Mouse (Mus musculus) C2C12 (cell line): ENCODE results near the gene Emg1. TPM values are rescaled to one million over a fixed set of nuclear protein-coding genes. Genes with fewer than 3 reads are reported as not detected.

Experiments used
- H3K27me3 ChIP-seq: one replicate; pipeline ENCODE4 v1.6.1; 2011; ENCODE audit not compliant: control insufficient read depth, insufficient read depth, insufficient read length
- H3K36me3 ChIP-seq: one replicate; pipeline ENCODE4 v1.6.1; 2011; ENCODE audit not compliant: control insufficient read depth, insufficient read depth
- H3K4me3 ChIP-seq: one replicate; pipeline ENCODE4 v1.5.1; 2011; ENCODE audit warnings: mild to moderate bottlenecking, control low read depth; ENCODE audit not compliant: poor library complexity, insufficient read depth, severe bottlenecking
- H3K79me2 ChIP-seq: one replicate; pipeline ENCODE4 v1.6.1; 2011; ENCODE audit not compliant: control insufficient read depth, insufficient read depth
- H3K79me3 ChIP-seq: one replicate; pipeline ENCODE4 v1.6.1; 2011; ENCODE audit warnings: low read depth, control low read depth
- H3ac ChIP-seq: one replicate; pipeline ENCODE3; 2011; ENCODE audit warnings: low read depth; ENCODE audit not compliant: control insufficient read depth, insufficient read length
- CEBPB ChIP-seq: IDR thresholded peaks from one replicate; pipeline ENCODE4 v1.6.1; 2011; ENCODE audit warnings: low read depth, mild to moderate bottlenecking, control low read depth, moderate library complexity
- CTCF ChIP-seq: IDR thresholded peaks from one replicate; pipeline ENCODE4 v1.5.1; 2011; ENCODE audit not compliant: control insufficient read depth, insufficient read depth, insufficient read length
- FOSL1 ChIP-seq: IDR thresholded peaks from one replicate; pipeline ENCODE4 v1.8.0; 2011; ENCODE audit warnings: mild to moderate bottlenecking, low read length; ENCODE audit not compliant: poor library complexity, insufficient read depth, severe bottlenecking
- MAX ChIP-seq: IDR thresholded peaks from one replicate; pipeline ENCODE4 v1.6.1; 2011; ENCODE audit warnings: mild to moderate bottlenecking, control low read depth
- MYOD1 ChIP-seq: IDR thresholded peaks from one replicate; pipeline ENCODE4 v1.6.1; 2011; ENCODE audit warnings: low read depth; ENCODE audit not compliant: control insufficient read depth, insufficient read length
- MYOG ChIP-seq: IDR thresholded peaks from one replicate; pipeline ENCODE4 v1.6.1; 2011; ENCODE audit not compliant: control insufficient read depth, insufficient read length; ENCODE audit errors: extremely low read depth
- USF1 ChIP-seq: IDR thresholded peaks from one replicate; pipeline ENCODE4 v1.6.1; 2011; ENCODE audit warnings: low read depth, mild to moderate bottlenecking, control low read depth, moderate library complexity
- polyA plus RNA-seq: library from polyadenylated mRNA; unstranded; fragments of >200 nt; fragmentation: generic; extraction: Trizol; gene quantifications from one replicate; pipeline ENCODE4 v1.2.1, GENCODE M21; 2012; ENCODE audit warnings: missing spikeins

Emg1 gene
- polyA plus RNA-seq, 1 experiment = 208 TPM

GRCm38 (mm10) chr6:124678769-124679168 lies 33.2 kb downstream of the Emg1 start:
- no peaks in the 10 kb centered on the region for H3K79me2 ChIP-seq
- no peak overlapping the region for H3ac ChIP-seq
- no peaks in the 10 kb centered on the region for H3K27me3 ChIP-seq
- TF ChIP-seq MAX (no peak), MYOG (no peak), CTCF (no peak), MYOD1 (no peak)
- no peaks in the 10 kb centered on the region for H3K79me3 ChIP-seq
- H3K4me3 ChIP-seq = no peak overlapping the region
- no peaks in the 10 kb centered on the region for H3K36me3 ChIP-seq

GRCm38 (mm10) chr6:124676171-124676570 lies 35.8 kb downstream of the Emg1 start:
- H3K79me2 ChIP-seq = no peaks in the 10 kb centered on the region
- H3K4me3 ChIP-seq = no peak overlapping the region
- H3K79me3 ChIP-seq = no peaks in the 10 kb centered on the region
- TF ChIP-seq CTCF = no peak
- no peak for TF ChIP-seq MAX
- no peak for TF ChIP-seq MYOG
- TF ChIP-seq FOSL1 = no peak
- TF ChIP-seq CEBPB = no peak
- no peak for TF ChIP-seq MYOD1
- no peak for TF ChIP-seq USF1
- H3K36me3 ChIP-seq = no peaks in the 10 kb centered on the region
- H3ac ChIP-seq = no peak overlapping the region
- H3K27me3 ChIP-seq = no peaks in the 10 kb centered on the region

GRCm38 (mm10) chr6:124674591-124674990 lies 37.4 kb downstream of the Emg1 start:
- H3K36me3 ChIP-seq = no peaks in the 10 kb centered on the region
- no peak overlapping the region for H3ac ChIP-seq
- no peaks in the 10 kb centered on the region for H3K79me2 ChIP-seq
- H3K4me3 ChIP-seq = no peak overlapping the region
- H3K79me3 ChIP-seq = no peaks in the 10 kb centered on the region
- TF ChIP-seq FOSL1 = no peak
- no peak for TF ChIP-seq MYOG
- no peak for TF ChIP-seq CTCF
- no peak for TF ChIP-seq MAX
- TF ChIP-seq MYOD1 = no peak
- no peak for TF ChIP-seq CEBPB
- TF ChIP-seq USF1 = no peak
- no peaks in the 10 kb centered on the region for H3K27me3 ChIP-seq

- Histone ChIP-seq H3K79me2 (no peaks in the 10 kb centered on the region), H3ac (no peak overlapping the region), H3K79me3 (no peaks in the 10 kb centered on the region), H3K36me3 (no peaks in the 10 kb centered on the region), H3K27me3 (no peaks in the 10 kb centered on the region), H3K4me3 (no peak overlapping the region)
- TF ChIP-seq CTCF (no peak), USF1 (no peak), CEBPB (no peak), MYOD1 (no peak), MAX (no peak), MYOG (no peak), FOSL1 (no peak)
These were observed 38.4 kb downstream of the Emg1 start for GRCm38 (mm10) chr6:124673619-124674018.

GRCm38 (mm10) chr6:124672100-124672499 lies 39.9 kb downstream of the Emg1 start:
- TF ChIP-seq FOSL1 (no peak), CEBPB (no peak), CTCF (no peak), MAX (no peak), USF1 (no peak), MYOD1 (no peak), MYOG (no peak)
- no peaks in the 10 kb centered on the region for H3K27me3 ChIP-seq
- H3ac ChIP-seq = no peak overlapping the region
- no peak overlapping the region for H3K4me3 ChIP-seq
- no peaks in the 10 kb centered on the region for H3K36me3 ChIP-seq
- H3K79me2 ChIP-seq = no peaks in the 10 kb centered on the region
- no peaks in the 10 kb centered on the region for H3K79me3 ChIP-seq

GRCm38 (mm10) chr6:124670281-124670900 lies 41.6 kb downstream of the Emg1 start:
- Histone ChIP-seq H3K27me3 (no peaks in the 10 kb centered on the region), H3K36me3 (no peaks in the 10 kb centered on the region), H3K79me2 (peaks cover 5% of the 10 kb centered on the region), H3K79me3 (no peaks in the 10 kb centered on the region), H3ac (no peak overlapping the region), H3K4me3 (no peak overlapping the region)
- TF ChIP-seq CEBPB = no peak
- TF ChIP-seq MAX = no peak
- no peak for TF ChIP-seq USF1
- no peak for TF ChIP-seq MYOG
- no peak for TF ChIP-seq MYOD1
- TF ChIP-seq CTCF = no peak
- TF ChIP-seq FOSL1 = no peak
